Mouse (Mus musculus): ENCODE measurements around the gene Tecpr2.

Gene Tecpr2

DNA sequence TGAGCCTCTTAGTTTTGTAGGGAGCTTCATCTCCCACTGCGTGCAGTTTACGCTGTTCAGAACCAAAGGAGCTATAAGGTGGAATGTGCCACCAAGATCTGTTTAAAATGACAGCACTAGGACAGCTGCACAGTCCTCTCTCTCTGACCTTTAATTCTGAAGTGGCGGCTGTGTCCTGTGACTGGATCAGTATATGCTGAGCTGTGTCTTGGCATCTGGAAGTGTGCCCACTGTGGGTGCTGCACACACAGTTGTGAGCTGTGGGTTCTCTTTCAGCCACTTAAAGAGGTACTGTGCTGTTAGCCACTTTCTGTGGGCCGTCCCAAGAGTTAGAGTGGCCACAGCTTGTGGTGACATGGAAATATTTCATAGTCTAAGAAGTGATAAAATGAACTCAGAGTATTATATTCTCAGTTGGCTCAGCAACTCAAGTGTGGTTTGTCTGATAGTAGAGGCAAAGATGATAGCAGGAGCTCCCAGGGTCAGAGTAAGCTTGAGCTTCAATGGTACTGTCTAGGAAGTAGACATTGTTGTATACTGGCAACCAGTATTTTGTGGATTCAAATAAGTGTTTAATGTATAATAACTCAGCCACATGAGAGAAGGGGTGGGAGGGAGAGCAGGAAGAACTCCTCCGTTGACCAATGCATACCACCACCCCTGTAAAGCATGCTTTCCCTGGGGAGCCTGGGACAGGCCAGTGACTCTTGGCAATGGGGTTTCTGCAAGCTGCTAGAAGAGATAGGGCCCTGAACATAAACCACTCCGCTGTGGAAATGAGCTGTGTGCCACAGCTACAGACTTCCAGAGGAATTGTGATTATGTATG lies 59.2 kb downstream of the Tecpr2 start:
- DNase-seq (ENCODE audit: low read depth): no peak

DNA sequence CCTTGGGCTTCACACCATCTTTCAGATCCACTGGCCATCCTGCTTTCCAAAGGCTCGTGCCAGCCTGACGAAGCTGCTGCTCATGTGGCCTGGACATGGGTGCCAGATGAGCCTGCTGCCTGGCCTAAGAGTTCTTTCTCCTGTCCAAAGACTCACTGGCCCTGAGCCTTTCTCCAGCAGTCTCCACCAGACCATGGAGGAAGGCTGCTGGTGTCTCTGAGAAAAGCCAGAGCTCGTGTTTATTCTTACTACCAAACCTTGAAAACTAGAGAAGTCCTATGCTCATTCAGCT lies 59.8 kb downstream of the Tecpr2 start:
- DNase-seq (ENCODE audit: low read depth): no peak

GRCm38 (mm10) chr12:110949410-110949809 lies 60.3 kb downstream of the Tecpr2 start:
- DNase-seq (ENCODE audit: low read depth): no peak

DNA sequence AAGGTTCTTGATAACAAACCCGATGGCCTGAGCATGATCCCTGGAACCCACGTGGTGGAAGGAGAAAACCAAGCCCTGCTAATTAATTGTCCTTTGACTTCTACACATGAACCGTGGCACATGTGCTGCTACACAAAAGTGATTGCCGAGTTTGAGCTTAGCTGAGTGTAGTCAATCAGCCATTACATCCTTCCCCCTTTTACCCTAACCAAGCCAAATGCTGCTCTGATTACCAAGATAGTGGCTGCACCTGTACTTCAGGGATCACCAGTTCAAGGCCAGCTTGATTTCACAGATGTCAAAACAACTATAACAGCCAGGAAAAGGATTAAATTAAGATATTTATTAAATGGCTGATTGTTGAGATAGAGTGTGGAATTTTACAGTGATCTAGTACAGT lies 61.1 kb downstream of the Tecpr2 start:
- no peak for DNase-seq (ENCODE audit: low read depth)

- no peak for DNase-seq (ENCODE audit: low read depth)
Observed at GRCm38 (mm10) chr12:110951236-110951635, 62.2 kb downstream of the Tecpr2 start.

DNA sequence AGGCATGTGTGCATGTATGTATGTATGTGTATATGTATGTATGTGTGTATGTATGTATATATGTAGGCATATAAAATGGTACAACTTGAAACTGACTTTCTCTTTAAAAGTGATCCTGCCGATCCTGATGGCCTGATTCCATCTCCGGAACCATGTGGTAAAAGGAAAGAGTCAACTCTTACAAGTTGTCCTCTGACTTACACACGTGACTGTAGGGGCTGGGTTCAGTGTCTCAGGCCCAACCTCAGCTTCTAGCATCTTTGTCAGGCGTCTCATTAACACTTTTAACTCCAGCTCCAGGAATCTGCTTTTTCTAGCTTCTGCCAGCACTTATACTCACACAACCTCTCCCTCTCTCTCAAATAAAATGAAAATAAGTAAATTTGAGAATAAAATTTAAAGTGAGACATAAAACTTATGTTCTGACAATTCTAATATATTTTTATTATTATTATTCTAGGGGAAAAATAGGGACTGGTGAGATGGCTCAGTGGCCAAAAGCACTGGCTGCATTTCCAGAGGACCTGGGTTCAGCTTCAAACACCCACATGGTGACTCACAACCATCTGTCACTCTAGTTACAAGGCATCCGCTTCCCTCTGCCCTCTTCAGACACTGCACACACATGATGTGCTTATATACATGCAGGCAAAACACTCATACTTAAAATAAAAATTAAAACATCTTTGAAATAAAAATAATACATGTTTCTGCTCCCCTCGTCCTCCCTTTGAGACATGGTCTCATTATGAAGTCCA lies 63.7 kb downstream of the Tecpr2 start:
- DNase-seq (ENCODE audit: low read depth): no peak

GRCm38 (mm10) chr12:110953443-110953842 lies 64.4 kb downstream of the Tecpr2 start:
- DNase-seq (ENCODE audit: low read depth): no peak

DNA sequence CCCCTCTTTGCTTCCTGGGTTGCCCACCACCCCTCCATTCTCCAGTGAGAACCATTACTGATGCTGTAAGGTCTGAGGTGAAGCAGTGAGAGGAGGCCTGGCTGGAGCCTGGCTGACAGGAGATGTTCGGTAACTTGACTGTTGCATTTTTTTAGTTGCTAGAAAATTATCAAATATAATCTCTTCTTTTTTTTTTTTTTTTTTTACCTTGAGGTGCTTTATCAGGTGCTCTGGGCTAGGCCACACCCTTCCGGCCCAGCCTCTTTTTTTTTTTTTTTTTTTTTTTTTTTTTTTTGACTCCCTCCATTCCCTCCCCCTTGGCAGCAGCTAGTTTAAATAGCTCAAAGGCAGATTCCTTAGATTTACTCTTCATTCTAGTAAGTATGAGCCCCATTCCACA lies 64.8 kb downstream of the Tecpr2 start:
- no peak for DNase-seq (ENCODE audit: low read depth)

DNA sequence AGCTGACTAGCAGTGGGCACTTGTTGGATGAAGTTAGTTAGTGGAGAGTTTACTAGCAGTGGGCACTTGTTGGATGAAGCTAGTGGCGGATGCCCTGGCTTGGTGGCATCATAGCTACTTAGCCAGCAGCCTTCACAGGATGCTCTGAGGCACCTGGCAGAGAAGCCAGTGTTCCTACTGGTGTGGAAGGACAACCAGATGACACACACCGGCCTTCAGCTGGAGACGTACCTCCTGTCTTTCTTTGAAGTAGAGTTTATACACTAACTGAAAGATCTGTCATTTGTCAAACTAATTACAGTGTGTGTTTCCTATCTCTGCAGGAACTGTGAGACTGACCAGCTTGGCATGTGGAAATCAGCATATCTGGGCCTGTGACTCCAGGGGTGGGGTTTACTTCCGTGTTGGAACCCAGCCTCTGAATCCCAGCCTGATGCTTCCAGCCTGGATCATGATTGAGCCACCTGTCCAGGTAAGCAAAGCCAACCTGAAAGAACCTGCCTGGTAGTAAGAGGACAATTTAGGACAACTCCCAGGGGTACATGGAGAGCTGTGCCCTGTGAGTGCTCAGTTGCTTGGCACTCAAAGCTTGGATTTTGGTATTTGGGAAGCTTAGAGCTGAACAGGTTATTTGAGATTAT lies 65.4 kb downstream of the Tecpr2 start:
- no peak for DNase-seq (ENCODE audit: low read depth)

DNA sequence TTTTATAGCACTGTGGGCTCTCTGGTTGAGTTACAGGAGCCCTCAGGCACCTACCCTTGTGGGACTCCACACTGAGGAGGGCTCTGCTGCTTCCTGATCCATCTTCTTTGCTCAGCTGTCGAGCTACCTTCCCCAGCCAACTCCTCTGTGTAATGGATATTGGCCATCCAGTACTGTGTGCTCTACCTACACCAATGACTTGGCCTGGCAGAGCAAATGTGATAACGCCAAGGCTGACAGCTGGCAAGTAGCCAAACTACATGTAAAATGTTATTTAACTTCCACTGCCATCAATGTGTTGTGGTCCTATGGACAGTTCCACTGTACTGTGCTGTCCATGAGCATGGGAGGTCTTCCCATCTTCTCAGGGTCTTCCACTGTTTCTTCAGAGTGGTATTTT lies 72.9 kb downstream of the Tecpr2 start:
- no peak for DNase-seq (ENCODE audit: low read depth)

DNA sequence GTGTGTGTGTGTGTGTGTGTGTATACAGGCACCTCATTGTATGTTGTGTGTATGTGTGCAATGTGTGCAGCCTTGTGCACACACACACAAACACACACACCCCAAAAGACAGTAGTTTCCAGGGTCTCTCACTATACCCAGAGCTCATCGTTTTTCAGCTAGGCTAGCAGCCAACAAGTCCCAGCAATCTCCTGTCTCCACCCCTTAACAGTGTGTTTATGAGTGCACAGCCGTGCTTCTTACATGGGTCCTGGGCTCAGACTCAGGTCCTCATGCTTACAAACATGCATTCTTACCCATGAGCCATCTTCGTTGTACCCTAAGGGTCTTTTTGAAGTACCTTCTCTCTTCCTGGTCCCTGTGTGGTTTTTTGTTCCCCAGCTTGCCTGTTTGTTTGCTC lies 76.4 kb downstream of the Tecpr2 start:
- DNase-seq (ENCODE audit: low read depth): no peak

GRCm38 (mm10) chr12:110966079-110966478 lies 77.0 kb downstream of the Tecpr2 start:
- no peak for DNase-seq (ENCODE audit: low read depth)

GRCm38 (mm10) chr12:110967146-110967545 lies 78.1 kb downstream of the Tecpr2 start:
- DNase-seq (ENCODE audit: low read depth): no peak

DNA sequence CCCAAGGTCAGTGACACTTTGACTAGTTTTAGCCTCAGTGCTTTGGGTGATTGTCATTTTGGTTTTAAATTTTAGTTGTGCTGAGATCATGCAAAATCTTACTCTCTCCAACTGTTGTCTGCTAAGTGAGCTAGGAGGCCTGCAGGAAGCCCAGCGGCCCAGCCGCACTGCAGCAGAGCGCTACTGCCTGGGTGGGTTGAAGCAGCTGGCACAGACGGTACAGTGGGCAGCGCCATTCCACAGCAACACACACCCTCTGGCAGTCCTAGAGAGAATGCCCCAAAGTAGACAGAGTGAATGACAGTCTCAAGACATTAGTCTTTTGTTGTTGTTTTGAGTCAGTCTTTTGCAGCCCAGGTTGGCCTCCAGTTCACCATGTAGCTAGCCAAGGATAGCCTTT lies 81.3 kb downstream of the Tecpr2 start:
- no peak for DNase-seq (ENCODE audit: low read depth)

DNA sequence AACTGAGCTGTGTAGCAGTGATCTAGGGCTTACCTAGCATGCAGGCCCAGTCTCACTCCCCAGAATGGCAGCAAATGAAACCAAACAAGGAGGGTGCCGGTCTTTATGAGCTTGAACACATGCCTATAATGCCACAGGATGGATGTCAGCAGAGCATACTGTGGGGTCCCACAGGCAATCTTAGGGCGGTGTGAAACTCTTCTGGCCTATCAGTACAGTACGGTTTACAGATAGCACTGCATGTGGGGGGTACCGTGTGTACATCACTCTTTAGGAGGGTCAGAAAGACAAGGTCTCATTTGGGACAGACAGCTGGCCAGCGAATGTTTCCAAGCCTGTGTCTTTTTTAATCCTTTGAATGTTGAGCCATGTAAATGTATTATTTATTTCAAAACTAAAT lies 82.9 kb downstream of the Tecpr2 start:
- no peak for DNase-seq (ENCODE audit: low read depth)

- DNase-seq (ENCODE audit: low read depth): no peak
Observed at GRCm38 (mm10) chr12:110973829-110974228, 84.8 kb downstream of the Tecpr2 start.

GRCm38 (mm10) chr12:110974295-110974694 lies 85.2 kb downstream of the Tecpr2 start:
- peak; percentile 54 for DNase-seq (ENCODE audit: low read depth)

- no peak for DNase-seq (ENCODE audit: low read depth)
Observed at GRCm38 (mm10) chr12:110974726-110975125, 85.7 kb downstream of the Tecpr2 start.

- DNase-seq (ENCODE audit: low read depth): no peak
Observed at GRCm38 (mm10) chr12:110975385-110975784, 86.3 kb downstream of the Tecpr2 start.

DNA sequence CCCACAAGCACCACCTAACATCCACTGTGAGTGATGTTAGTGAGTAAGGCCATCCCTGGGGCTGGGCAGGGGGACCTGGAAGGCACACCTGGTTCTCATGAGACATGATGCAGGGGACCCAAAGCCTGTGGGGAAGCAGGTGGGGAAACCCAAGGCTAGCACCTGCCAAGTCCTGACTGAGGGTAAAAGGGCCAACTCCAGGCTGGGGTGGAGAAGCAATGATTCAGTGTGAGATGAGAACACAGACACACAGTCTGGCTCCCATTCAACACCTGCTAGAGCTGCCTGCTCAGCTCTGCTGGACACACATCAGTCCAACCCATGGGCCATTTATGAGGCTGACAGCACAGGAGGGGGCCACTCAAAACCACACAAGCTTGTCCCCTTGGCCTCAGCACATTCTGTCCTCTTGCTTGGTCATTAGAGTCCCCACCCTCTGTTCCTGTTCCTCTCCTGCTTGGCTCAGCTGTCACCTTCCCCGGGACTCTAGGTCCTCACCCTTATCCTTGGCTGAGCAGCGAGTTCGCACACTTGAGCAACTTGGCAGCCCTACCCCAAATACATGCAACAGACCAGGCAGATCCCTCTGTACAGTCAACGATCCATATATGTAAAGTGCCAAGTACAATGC lies 86.9 kb downstream of the Tecpr2 start:
- DNase-seq (ENCODE audit: low read depth): no peak

GRCm38 (mm10) chr12:110976589-110977344 lies 87.7 kb downstream of the Tecpr2 start:
- no peak for DNase-seq (ENCODE audit: low read depth)

GRCm38 (mm10) chr12:110977345-110977733 lies 88.3 kb downstream of the Tecpr2 start:
- DNase-seq (ENCODE audit: low read depth): no peak

Data from c-Kit-positive CD71-negative TER-119-negative erythroid progenitor cells, embryonic 14.5 days (primary cell).